Mouse (Mus musculus): ENCODE measurements at regions not wholly inside any gene's neighbourhood (a gene's known extent, or its start where the extent isn't known, plus 50 kb on each side); places are given as distances from the start of the nearest gene placed in this dataset.

- H3K4me2 ChIP-seq (ENCODE audit: low read depth, low read length), result no peak overlapping the region
- TF ChIP-seq CTCF (IDR thresholded peaks at IDR 0.05; ENCODE audit: low read depth) (no peak), EP300 (IDR thresholded peaks at IDR 0.05; ENCODE audit: low read depth) (no peak)
- H3K27me3 ChIP-seq (ENCODE audit: control insufficient read depth, insufficient read depth, low read length), result no peaks in the 10 kb centered on the region
- H3K27ac ChIP-seq (ENCODE audit: low read depth), result no peak overlapping the region
- H3K4me3 ChIP-seq (ENCODE audit: low read depth, low read length), result no peak overlapping the region
- H3K4me1 ChIP-seq (ENCODE audit: control insufficient read depth, insufficient read depth), result no peaks in the 10 kb centered on the region
- DNase-seq (ENCODE audit: low spot score) (no peak), ATAC-seq (ENCODE audit: insufficient read depth, low read depth) (no peak)
- WGBS, result 61% methylated on average over 3 of the region's 3 CpGs
- H3K36me3 ChIP-seq (replicated peaks; ENCODE audit: control insufficient read depth, insufficient read depth, low read length), result no peaks in the 10 kb centered on the region
- H3K9me3 ChIP-seq (replicated peaks; ENCODE audit: control insufficient read depth, low read length), result no peaks in the 10 kb centered on the region
- H3K9ac ChIP-seq (replicated peaks; ENCODE audit: low read depth, low read length), result no peak overlapping the region
Measured at GRCm38 (mm10) chr6:67160564-67160963, 77.4 kb upstream of the Serbp1 start.

- no peaks in the 10 kb centered on the region for H3K36me3 ChIP-seq (replicated peaks; ENCODE audit: control insufficient read depth, insufficient read depth, low read length)
- no peak overlapping the region for H3K27ac ChIP-seq (ENCODE audit: low read depth)
- no peaks in the 10 kb centered on the region for H3K4me1 ChIP-seq (ENCODE audit: control insufficient read depth, insufficient read depth)
- DNase-seq (ENCODE audit: low spot score) (no peak), ATAC-seq (ENCODE audit: insufficient read depth, low read depth) (no peak)
- H3K27me3 ChIP-seq (ENCODE audit: control insufficient read depth, insufficient read depth, low read length), result no peaks in the 10 kb centered on the region
- no peak overlapping the region for H3K4me2 ChIP-seq (ENCODE audit: low read depth, low read length)
- WGBS, result 74% methylated on average over 5 of the region's 5 CpGs
- no peaks in the 10 kb centered on the region for H3K9me3 ChIP-seq (replicated peaks; ENCODE audit: control insufficient read depth, low read length)
- no peak overlapping the region for H3K4me3 ChIP-seq (ENCODE audit: low read depth, low read length)
- no peak overlapping the region for H3K9ac ChIP-seq (replicated peaks; ENCODE audit: low read depth, low read length)
- no peak for TF ChIP-seq EP300 (IDR thresholded peaks at IDR 0.05; ENCODE audit: low read depth)
- TF ChIP-seq CTCF (IDR thresholded peaks at IDR 0.05; ENCODE audit: low read depth), result no peak
Measured at GRCm38 (mm10) chr6:67159726-67160523, 78.1 kb upstream of the Serbp1 start.

- Histone ChIP-seq H3K9me3 (replicated peaks; ENCODE audit: control insufficient read depth, low read length) (no peaks in the 10 kb centered on the region), H3K4me2 (ENCODE audit: low read depth, low read length) (no peak overlapping the region), H3K36me3 (replicated peaks; ENCODE audit: control insufficient read depth, insufficient read depth, low read length) (no peaks in the 10 kb centered on the region), H3K4me3 (ENCODE audit: low read depth, low read length) (no peak overlapping the region), H3K27me3 (ENCODE audit: control insufficient read depth, insufficient read depth, low read length) (no peaks in the 10 kb centered on the region), H3K4me1 (ENCODE audit: control insufficient read depth, insufficient read depth) (no peaks in the 10 kb centered on the region), H3K9ac (replicated peaks; ENCODE audit: low read depth, low read length) (no peak overlapping the region), H3K27ac (ENCODE audit: low read depth) (no peak overlapping the region)
- 6% methylated on average over 2 of the region's 2 CpGs for WGBS
- no peak for DNase-seq (ENCODE audit: low spot score)
- ATAC-seq (ENCODE audit: insufficient read depth, low read depth), result no peak
- TF ChIP-seq EP300 (IDR thresholded peaks at IDR 0.05; ENCODE audit: low read depth) (no peak), CTCF (IDR thresholded peaks at IDR 0.05; ENCODE audit: low read depth) (no peak)
Measured at GRCm38 (mm10) chr6:67159224-67159623, 78.8 kb upstream of the Serbp1 start.

GRCm38 (mm10) chr6:67158765-67159164 is 79.2 kb upstream of the Serbp1 start:
- Histone ChIP-seq H3K9me3 (replicated peaks; ENCODE audit: control insufficient read depth, low read length) (no peaks in the 10 kb centered on the region), H3K4me1 (ENCODE audit: control insufficient read depth, insufficient read depth) (no peaks in the 10 kb centered on the region), H3K9ac (replicated peaks; ENCODE audit: low read depth, low read length) (no peak overlapping the region), H3K27me3 (ENCODE audit: control insufficient read depth, insufficient read depth, low read length) (no peaks in the 10 kb centered on the region), H3K27ac (ENCODE audit: low read depth) (no peak overlapping the region), H3K36me3 (replicated peaks; ENCODE audit: control insufficient read depth, insufficient read depth, low read length) (no peaks in the 10 kb centered on the region), H3K4me2 (ENCODE audit: low read depth, low read length) (peak overlapping the region; percentile 25; the same call in 1 of the 2 replicates), H3K4me3 (ENCODE audit: low read depth, low read length) (no peak overlapping the region)
- peak; percentile 87 for ATAC-seq (ENCODE audit: insufficient read depth, low read depth)
- TF ChIP-seq CTCF (IDR thresholded peaks at IDR 0.05; ENCODE audit: low read depth) (peak; percentile 87), EP300 (IDR thresholded peaks at IDR 0.05; ENCODE audit: low read depth) (no peak)
- 3% methylated on average over 10 of the region's 10 CpGs for WGBS
- DNase-seq (ENCODE audit: low spot score), result peak; percentile 88

GRCm38 (mm10) chr6:67152845-67153468 is 85.0 kb upstream of the Serbp1 start:
- 65% methylated on average over 3 of the region's 3 CpGs for WGBS
- DNase-seq (ENCODE audit: low spot score), result no peak
- peaks cover 4% of the 10 kb centered on the region; the same call in 1 of the 2 replicates for H3K4me1 ChIP-seq (ENCODE audit: control insufficient read depth, insufficient read depth)
- H3K36me3 ChIP-seq (replicated peaks; ENCODE audit: control insufficient read depth, insufficient read depth, low read length), result no peaks in the 10 kb centered on the region
- no peak overlapping the region for H3K4me2 ChIP-seq (ENCODE audit: low read depth, low read length)
- no peak for ATAC-seq (ENCODE audit: insufficient read depth, low read depth)
- H3K27ac ChIP-seq (ENCODE audit: low read depth), result no peak overlapping the region
- no peak overlapping the region for H3K4me3 ChIP-seq (ENCODE audit: low read depth, low read length)
- no peaks in the 10 kb centered on the region for H3K9me3 ChIP-seq (replicated peaks; ENCODE audit: control insufficient read depth, low read length)
- H3K27me3 ChIP-seq (ENCODE audit: control insufficient read depth, insufficient read depth, low read length), result no peaks in the 10 kb centered on the region
- no peak for TF ChIP-seq EP300 (IDR thresholded peaks at IDR 0.05; ENCODE audit: low read depth)
- TF ChIP-seq CTCF (IDR thresholded peaks at IDR 0.05; ENCODE audit: low read depth), result peak; percentile 25
- H3K9ac ChIP-seq (replicated peaks; ENCODE audit: low read depth, low read length), result no peak overlapping the region

All from heart, postnatal 0 days (tissue).